Mouse (Mus musculus) heart, postnatal 4 days (tissue): ENCODE results near the gene Brd4. TPM values are rescaled to one million over a fixed set of nuclear protein-coding genes. Genes with fewer than 3 reads are reported as not detected.

Source experiments
- DNase-seq: peaks from one replicate; pipeline ENCODE4 v3.0.0; 2021
- total RNA-seq, 2 experiments: library from RNA; stranded (reverse); gene quantifications; 2 replicates each; pipeline ENCODE4 v1.2.3; 2021

The Brd4 gene
- total RNA-seq, 2 experiments from 2014 or later: 80.4 to 81.7 TPM

- peak; percentile 77 for DNase-seq
These were observed 118.5 kb downstream of the Brd4 start for GRCm38 (mm10) chr17:32165803-32166595.

DNA sequence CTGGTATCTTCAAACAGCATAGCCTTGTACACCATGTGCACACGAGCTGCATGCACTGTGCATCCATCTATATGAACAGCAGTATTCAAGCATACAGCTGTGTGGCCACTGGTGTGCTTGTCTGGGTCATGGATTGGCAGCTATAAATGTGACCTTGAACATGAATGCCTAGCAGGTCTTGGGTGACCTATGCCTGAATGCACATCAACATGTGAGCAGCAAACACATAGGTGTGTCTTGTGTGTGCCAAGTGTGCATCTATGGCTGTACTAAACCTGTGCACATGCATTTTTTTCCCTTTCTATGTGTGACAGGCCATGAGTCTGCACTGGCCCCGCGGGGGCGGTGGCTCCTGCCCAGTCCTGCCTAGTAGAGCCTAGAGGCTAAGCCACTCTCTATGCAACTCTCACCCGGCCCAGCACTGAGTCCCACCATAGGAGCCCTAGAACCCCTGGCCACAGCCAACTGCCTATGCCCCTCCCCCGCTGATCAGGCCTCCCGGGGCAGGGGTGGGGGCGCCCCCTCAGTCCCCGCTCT, 119.2 kb downstream of the Brd4 start:
- no peak for DNase-seq

GRCm38 (mm10) chr17:32164780-32165179, 119.7 kb downstream of the Brd4 start:
- no peak for DNase-seq

- peak; percentile 48 for DNase-seq
These were observed 120.4 kb downstream of the Brd4 start for GRCm38 (mm10) chr17:32163910-32164650.

GRCm38 (mm10) chr17:32162112-32162850, 122.2 kb downstream of the Brd4 start:
- DNase-seq: peak; percentile 84

GRCm38 (mm10) chr17:32160882-32161281, 123.6 kb downstream of the Brd4 start:
- no peak for DNase-seq

DNA sequence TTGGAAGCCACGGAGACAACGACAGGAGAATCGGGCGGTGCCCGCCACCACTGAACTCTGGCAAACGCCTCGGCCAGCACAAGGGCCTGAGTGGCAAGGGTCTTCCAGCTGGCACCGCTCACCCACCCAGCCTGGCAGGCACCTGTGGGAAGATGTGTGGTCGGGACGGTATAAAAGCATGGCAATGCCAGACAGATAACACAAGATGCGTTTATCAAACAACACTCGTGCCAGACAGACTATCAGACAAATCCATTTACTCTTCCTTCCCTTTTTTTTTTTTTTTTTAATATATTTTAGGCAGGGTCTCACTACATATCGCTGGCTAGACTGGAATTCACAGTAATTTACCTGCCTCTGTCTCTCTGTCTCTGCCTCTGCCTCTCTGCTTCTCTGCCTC, 125.7 kb downstream of the Brd4 start:
- no peak for DNase-seq

DNA sequence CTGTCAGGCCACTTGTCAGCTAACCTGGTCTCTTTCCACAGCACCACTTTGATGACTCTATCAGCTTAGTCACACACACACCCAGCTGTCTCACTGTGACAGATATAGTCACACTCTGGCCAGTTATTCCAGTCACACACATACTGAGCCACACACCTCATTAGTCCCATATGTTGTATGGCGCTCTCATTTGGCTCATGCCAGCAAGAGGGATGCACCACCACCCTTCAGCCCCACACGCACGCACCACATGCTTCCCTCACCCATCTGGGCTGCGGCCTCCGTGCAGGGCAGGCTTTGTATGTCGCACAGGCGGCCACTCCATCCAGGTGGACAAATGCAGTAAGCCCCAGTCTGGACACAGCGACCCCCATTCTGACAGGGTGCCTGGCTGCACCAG, 137.8 kb downstream of the Brd4 start:
- DNase-seq: no peak

Other genes with a start within 250 kb of the Brd4 start
- 10 to 100 TPM; 16.2 to 16.8 TPM for gene Rrp1b, start 248.6 kb downstream of the Brd4 start, total RNA-seq
- gene Hsf2bp, start 248.4 kb downstream of the Brd4 start, total RNA-seq: under 1 TPM; 0.95 to 0.98 TPM
- gene Notch3, start 117.9 kb downstream of the Brd4 start, total RNA-seq: 10 to 100 TPM; 51.5 to 52.3 TPM
- under 1 TPM; 0.38 TPM for gene Ephx3, start 95.2 kb downstream of the Brd4 start, total RNA-seq
- 10 to 100 TPM; 68.8 to 78.1 TPM for gene Akap8, start 36.5 kb upstream of the Brd4 start, total RNA-seq
- 10 to 100 TPM; 57.4 to 57.8 TPM for gene Akap8l, start 65.9 kb upstream of the Brd4 start, total RNA-seq
- gene Wiz, start 104.7 kb upstream of the Brd4 start, total RNA-seq: 10 to 100 TPM; 33.7 to 34.6 TPM
- under 1 TPM; 0.52 to 0.67 TPM for gene Rasal3, start 118.9 kb upstream of the Brd4 start, total RNA-seq
- not detected for gene Pglyrp2, start 139.4 kb upstream of the Brd4 start, total RNA-seq
- under 1 TPM; 0.17 to 0.43 TPM for gene Cyp4f39, start 168.0 kb upstream of the Brd4 start, total RNA-seq
- 1 to 10 TPM; 8.0 to 9.1 TPM for gene Cyp4f17, start 221.3 kb upstream of the Brd4 start, total RNA-seq